Mouse (Mus musculus) liver, embryonic 14.5 days (tissue): Measurements from ENCODE around the gene 1700025C18Rik.

Experiments
- CTCF ChIP-seq: IDR thresholded peaks from 2 replicates; pipeline ENCODE4 v1.5.1; 2016; ENCODE audit warnings: antibody characterized with exemption, low read depth, control low read depth
- EP300 ChIP-seq: IDR thresholded peaks from 2 replicates; pipeline ENCODE4 v1.6.1; 2016; ENCODE audit warnings: antibody characterized with exemption, low read depth

GRCm38 (mm10) chr2:165136049-165136448, 45.5 kb upstream of the 1700025C18Rik start:
- TF ChIP-seq CTCF = no peak
- TF ChIP-seq EP300 = no peak
